Mouse (Mus musculus): ENCODE data around the gene Prpf40a.

The Prpf40a gene

DNA sequence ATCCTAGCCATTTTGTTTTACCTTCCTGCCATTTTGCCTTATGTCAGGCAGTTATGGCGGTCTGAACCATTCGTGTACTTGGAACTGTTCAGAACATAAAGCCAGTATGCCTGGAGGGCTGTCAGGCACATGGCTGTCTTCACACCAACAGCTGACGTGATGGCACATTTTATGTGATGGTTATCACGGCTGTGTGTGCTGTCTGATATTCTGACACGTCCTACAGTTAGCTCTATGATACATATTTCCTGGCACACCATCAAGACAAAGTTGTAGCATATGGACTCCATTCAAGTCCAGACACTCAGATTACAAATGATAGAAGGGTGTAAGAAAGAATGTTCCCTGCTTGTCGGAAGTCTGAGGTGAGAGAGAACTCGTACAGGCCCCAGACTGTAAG, 85.0 kb downstream of the Prpf40a start:
- DNase-seq (ENCODE audit: low read depth in 1 of 2, low spot score in 2 of 2) = no peak

DNA sequence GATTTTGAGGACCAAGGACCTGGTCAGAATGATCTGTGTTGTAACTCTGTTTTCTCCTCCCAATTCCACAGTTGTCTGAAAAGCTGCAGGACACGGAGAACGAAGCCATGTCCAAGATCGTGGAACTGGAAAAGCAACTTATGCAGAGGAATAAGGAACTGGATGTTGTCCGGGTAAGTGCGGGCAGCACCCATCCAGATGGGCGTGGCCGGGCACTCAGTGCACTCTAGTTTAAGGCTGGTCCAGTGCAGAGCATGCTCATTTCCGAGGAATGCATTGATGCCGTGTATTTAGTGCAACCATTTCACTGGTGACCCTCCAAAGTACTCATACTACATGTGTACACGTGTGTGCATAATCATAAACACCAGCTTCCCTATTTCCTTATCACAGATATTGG, 85.7 kb downstream of the Prpf40a start:
- no peak for DNase-seq (ENCODE audit: low read depth in 1 of 2, low spot score in 2 of 2)

DNA sequence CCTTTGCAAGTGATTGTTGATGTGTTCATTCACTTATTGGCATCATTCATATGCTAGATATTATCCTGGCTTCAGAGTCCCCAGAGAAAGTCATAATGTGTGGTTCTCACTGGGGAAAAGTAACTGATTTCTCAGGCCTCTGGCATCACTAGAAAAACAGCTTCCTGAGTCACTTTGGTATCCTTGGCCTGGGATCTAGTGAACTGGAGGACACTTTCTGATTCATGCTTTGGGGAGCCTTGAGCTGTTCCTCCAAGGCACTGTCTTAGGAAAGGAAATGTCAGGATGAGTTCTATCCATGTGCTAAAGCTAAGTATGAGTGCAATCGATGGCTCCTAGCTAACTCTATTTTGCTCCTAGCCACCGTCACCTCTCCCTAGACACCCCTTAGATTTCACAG, 88.2 kb downstream of the Prpf40a start:
- no peak for DNase-seq (ENCODE audit: low read depth in 1 of 2, low spot score in 2 of 2)

DNA sequence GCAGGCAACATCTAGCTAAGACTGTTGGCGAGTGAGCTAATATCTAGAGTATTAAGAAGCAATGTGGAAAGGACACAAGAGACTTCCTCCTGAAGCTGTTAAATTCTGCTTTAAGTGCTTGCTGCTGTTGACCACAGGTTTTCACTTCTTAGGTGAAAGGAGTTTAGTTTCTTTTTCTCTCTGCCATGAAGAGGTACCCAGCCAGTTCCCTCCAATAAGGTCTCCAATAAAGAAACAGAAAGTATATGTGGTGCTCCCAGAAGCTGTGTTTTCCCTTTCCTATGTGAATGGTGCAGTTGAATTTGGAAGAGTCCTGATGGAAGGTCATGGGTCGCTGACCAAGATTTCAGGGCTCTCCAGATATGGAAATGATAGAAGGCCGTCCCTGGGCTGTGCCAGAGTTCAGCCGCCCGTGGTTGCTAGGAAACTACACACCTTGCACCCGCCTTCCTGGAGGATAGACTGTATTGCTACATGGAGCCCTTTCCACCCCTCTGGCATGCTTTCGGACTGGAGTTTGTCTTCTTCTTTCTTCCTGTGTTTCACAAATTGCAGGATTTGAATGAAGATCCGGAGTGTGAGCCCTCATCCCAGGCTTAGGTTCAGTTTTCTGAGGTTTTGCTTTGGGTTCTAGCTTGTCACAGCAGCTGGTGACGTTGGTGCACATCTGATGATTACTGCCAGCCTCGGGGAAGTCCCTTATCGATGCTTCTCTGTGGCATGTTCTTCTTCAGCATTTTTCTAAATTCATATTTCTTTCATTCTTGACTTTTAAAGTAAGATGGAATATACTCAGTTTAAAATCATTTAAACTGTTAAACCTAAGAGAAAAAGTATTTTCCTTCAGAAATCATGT, 89.0 kb downstream of the Prpf40a start:
- DNase-seq (ENCODE audit: low read depth in 1 of 2, low spot score in 2 of 2) = no peak

DNA sequence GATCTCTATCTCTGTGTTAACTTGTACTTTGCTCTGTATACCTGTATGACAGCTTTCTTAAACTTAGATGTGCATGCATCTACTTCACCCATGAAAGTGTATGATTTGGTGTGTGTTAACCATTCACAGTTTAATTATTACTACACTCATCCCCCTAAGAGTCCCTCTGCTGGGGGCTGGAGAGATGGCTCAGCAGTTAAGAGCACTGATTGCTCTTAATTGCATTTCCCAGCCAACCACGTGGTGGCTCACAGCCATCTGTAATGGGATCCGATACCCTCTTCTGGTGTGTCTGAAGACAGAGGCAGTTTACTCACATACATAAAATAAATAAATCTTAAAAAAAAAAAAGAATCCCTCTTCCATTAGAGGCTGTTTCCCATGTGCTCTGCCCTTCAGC, 91.0 kb downstream of the Prpf40a start:
- no peak for DNase-seq (ENCODE audit: low read depth in 1 of 2, low spot score in 2 of 2)

DNA sequence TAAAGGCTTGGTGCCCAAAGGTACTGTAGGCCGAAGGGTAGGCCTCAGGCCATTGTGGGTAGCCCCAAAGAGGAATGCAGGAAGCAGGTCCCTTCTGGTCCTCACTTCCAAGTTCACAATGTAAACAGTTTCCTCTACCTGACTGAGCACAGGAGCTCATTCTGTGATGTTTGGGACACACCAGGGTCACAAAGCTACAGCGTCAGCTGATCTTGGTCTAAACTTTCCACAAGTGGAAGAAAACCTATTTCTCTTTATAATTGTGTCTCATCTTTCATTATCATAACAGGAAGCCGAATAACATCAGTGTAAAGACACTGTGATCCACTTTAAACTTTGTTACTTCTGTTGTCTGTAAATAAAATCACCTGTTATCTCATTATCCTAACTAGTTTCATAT, 95.6 kb downstream of the Prpf40a start:
- no peak for DNase-seq (ENCODE audit: low read depth in 1 of 2, low spot score in 2 of 2)

DNA sequence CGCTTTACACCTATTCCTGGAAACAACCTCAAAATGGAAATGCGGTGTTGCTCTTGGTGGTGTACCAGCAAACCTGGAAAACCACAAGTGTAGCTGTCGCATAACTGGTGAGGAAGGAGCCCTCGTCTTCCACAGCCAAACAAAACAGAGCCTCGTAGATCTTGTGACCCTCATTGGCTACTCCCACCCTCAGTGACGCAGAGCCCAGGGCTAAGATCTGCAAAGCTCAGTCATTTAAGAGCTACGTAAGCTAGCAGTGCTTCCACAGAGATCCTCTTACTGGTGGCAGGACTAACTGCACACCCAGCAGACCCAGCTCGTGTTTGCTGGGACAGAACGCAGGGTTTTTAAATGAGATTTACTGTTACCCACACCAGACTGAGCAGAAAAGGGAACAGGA, 96.1 kb downstream of the Prpf40a start:
- DNase-seq (ENCODE audit: low read depth in 1 of 2, low spot score in 2 of 2) = no peak

DNA sequence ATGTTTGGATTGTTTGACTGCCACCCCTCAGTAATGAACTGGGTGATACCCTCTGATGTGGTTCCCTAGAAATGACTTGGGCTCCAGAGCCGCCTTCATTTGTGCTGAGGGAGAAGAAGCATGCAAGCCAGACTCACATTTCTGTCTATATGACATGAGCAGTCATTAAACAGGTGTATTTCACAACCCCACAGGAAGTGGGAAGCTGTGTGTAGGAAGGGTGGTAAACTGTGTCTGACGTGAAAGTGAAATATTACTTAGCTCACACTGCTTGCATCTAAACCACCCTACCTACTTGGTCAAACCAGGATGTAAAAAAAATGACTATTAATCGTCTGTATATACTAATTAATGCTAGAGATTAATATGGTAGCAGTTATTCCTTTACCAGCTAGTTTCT, 102.3 kb downstream of the Prpf40a start:
- no peak for DNase-seq (ENCODE audit: low read depth in 1 of 2, low spot score in 2 of 2)

DNA sequence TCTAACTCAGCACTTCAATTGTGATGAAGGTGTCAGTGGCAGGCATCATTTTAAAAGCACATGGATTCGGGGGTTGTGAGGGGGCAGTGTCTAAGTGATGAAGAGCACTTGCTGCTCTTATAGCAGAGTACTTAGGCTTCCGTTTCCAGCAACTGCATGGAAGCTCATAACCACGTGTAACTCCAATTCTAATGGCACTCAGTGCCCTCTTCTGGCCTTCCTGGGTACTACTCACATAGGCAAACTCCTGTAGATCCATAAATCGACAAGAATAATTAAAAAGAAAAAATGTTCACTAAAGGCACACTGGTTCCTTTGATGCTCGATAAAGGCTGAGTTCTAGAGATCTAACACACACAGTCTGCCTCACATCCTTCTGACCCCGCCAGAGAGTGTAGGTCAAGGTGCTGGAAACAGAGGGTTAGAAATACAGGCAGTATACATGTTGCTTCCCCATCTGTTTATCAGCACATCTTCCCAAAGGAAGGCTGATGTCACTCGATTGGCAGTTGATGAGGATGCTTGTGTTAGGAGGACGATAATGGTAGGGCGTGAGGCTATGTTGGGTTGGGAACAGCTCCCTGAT, 105.4 kb downstream of the Prpf40a start:
- peak in 1 of 2 experiments; percentile 10 for DNase-seq (ENCODE audit: low read depth in 1 of 2, low spot score in 2 of 2)
